Mouse (Mus musculus) heart, embryonic 12.5 days (tissue): ENCODE results near the gene Smg6. TPM values are rescaled to one million over a fixed set of nuclear protein-coding genes. Genes with fewer than 3 reads are reported as not detected.
A peak's percentile ranks its signal among the peaks of the same experiment; 100 is the strongest.

Experiments used
- ATAC-seq: fragments of 200-750 bp; cut with Nextera tagmentation; 2 replicates; pipeline ENCODE4 v1.8.0; 2017; ENCODE audit warnings: moderate TSS enrichment, moderate library complexity; ENCODE audit not compliant: insufficient number of reproducible peaks, low FRiP score
- H3K27ac ChIP-seq: fragments of 300-500 bp; sonication (generic); 2 replicates; pipeline ENCODE4 v1.5.1; 2016; ENCODE audit warnings: mild to moderate bottlenecking, moderate library complexity; ENCODE audit not compliant: poor library complexity, severe bottlenecking
- H3K27me3 ChIP-seq: fragments of 300-500 bp; sonication (generic); replicated peaks from 2 replicates; pipeline ENCODE4 v1.6.1; 2016; ENCODE audit warnings: mild to moderate bottlenecking, moderate library complexity
- H3K36me3 ChIP-seq: fragments of 300-500 bp; sonication (generic); 2 replicates; pipeline ENCODE4 v1.6.1; 2016; ENCODE audit warnings: mild to moderate bottlenecking, moderate library complexity
- H3K4me1 ChIP-seq: fragments of 300-500 bp; sonication (generic); replicated peaks from 2 replicates; pipeline ENCODE4 v1.6.1; 2016; ENCODE audit warnings: mild to moderate bottlenecking
- H3K4me2 ChIP-seq: fragments of 300-500 bp; sonication (generic); 2 replicates; pipeline ENCODE4 v1.6.1; 2016; ENCODE audit warnings: mild to moderate bottlenecking, moderate library complexity
- H3K4me3 ChIP-seq: fragments of 300-500 bp; sonication (generic); 2 replicates; pipeline ENCODE4 v1.5.1; 2016; ENCODE audit warnings: mild to moderate bottlenecking
- H3K9ac ChIP-seq: fragments of 300-500 bp; sonication (generic); 2 replicates; pipeline ENCODE4 v1.6.1; 2016; ENCODE audit warnings: mild to moderate bottlenecking, moderate library complexity
- H3K9me3 ChIP-seq: fragments of 300-500 bp; sonication (generic); replicated peaks from 2 replicates; pipeline ENCODE4 v1.6.1; 2016; ENCODE audit warnings: mild to moderate bottlenecking, moderate library complexity
- WGBS: fragments of 180-500 bp; shearing (Covaris S2); methylation state at CpG from one replicate; pipeline ENCODE4 v1.1.7; 2016; 5-methylcytosine and 5-hydroxymethylcytosine counted together
- microRNA counts: library from miRNA; unstranded; fragments of <30 nt; microRNA quantifications from one replicate; lab custom pipeline; 2017
- microRNA-seq: library from miRNA; unstranded; fragments of <30 nt; microRNA quantifications from one replicate; pipeline ENCODE4, GENCODE M21; 2017
- polyA plus RNA-seq: library from polyadenylated mRNA; unstranded; fragments of >200 nt; fragmentation: Nextera tagmentation; extraction: Ambion mirVana; gene quantifications from 2 replicates; pipeline ENCODE4 v1.2.1, GENCODE M21; 2016

Gene Smg6
- polyA plus RNA-seq, 1 experiment from 2014 or later, result 13.4 TPM

DNA sequence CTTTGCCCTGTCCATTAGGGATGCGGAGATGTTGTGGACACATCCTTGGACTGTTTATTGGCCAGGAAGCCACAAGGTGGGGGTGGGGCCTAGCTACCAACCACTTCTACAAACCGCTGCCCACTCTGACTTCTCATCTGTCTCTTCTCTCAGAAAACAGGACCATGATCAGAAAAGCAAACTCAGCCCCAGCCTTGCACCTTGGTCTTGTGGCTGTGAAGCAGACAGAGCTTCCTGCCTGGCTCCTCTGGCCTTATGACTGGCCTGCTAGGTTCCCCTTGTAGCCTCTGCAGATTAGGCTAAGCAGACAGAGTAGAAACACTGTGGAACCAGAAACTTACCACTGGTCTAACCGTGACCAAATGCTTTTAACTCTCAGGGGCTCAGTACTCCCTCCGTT, 283.7 kb downstream of the Smg6 start:
- Histone ChIP-seq H3K36me3 (no peaks in the 10 kb centered on the region), H3K9me3 (no peaks in the 10 kb centered on the region), H3K4me3 (no peak overlapping the region), H3K4me1 (peaks cover 86% of the 10 kb centered on the region), H3K27ac (0 out of 2 replicates have a peak overlapping the region, but pooled peaks have one; percentile 7), H3K27me3 (no peaks in the 10 kb centered on the region), H3K4me2 (no peak overlapping the region), H3K9ac (no peak overlapping the region)
- WGBS, result 69% methylated on average over 4 of the region's 4 CpGs
- ATAC-seq, result no peak

- no peak overlapping the region for H3K4me3 ChIP-seq
- H3K4me1 ChIP-seq, result peaks cover 84% of the 10 kb centered on the region
- H3K27ac ChIP-seq, result no peak overlapping the region
- H3K4me2 ChIP-seq, result 0 out of 2 replicates have a peak overlapping the region, but pooled peaks have one; percentile 10
- no peaks in the 10 kb centered on the region for H3K27me3 ChIP-seq
- 62% methylated on average over 4 of the region's 4 CpGs for WGBS
- no peaks in the 10 kb centered on the region for H3K9me3 ChIP-seq
- H3K9ac ChIP-seq, result 0 out of 2 replicates have a peak overlapping the region, but pooled peaks have one; percentile 26
- no peak for ATAC-seq
- no peaks in the 10 kb centered on the region for H3K36me3 ChIP-seq
These were observed 284.5 kb downstream of the Smg6 start for GRCm38 (mm10) chr11:75210093-75210492.

- Histone ChIP-seq H3K4me3 (no peak overlapping the region), H3K4me1 (peaks cover 84% of the 10 kb centered on the region), H3K36me3 (no peaks in the 10 kb centered on the region), H3K27ac (0 out of 2 replicates have a peak overlapping the region, but pooled peaks have one; percentile 100), H3K9ac (no peak overlapping the region), H3K4me2 (no peak overlapping the region), H3K27me3 (no peaks in the 10 kb centered on the region), H3K9me3 (no peaks in the 10 kb centered on the region)
- no peak for ATAC-seq
- 74% methylated on average over 6 of the region's 6 CpGs for WGBS
These were observed 285.1 kb downstream of the Smg6 start for GRCm38 (mm10) chr11:75210755-75211154.

DNA sequence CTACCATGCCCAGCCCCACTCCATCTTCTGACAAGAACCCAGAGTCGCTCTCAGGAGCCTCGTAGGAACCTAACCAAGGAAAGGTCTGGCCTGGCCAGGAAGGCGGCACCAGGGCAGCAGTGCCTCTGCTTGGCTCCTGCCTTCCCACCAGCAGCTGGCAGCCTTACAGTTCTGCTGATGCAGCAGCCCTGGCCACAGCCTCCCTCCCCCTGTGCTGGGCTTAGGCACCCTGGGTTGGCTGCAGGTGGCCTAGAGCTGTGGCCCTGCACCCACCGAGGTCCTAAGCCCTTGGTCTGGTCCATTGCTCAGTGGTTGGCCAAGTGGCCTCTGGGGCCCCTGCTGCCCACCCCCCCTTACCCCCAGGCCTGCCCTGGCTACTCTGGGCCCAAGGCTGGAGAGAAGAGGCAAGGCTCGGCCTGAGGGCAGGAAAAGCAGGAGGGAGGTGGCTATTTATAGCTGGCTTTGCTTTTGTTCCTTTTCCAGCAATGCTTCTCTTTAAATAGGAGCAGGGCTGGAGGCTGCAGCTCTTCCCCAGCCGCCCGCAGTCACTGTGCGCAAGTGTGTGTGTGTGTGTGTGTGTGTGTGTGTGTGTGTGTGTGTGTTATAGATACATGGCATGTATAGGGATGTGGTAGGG, 286.5 kb downstream of the Smg6 start:
- H3K4me3 ChIP-seq, result no peak overlapping the region
- H3K4me2 ChIP-seq, result peak overlapping the region; percentile 73
- H3K9me3 ChIP-seq, result no peaks in the 10 kb centered on the region
- no peaks in the 10 kb centered on the region for H3K36me3 ChIP-seq
- WGBS, result 34% methylated on average over 8 of the region's 8 CpGs
- peak; percentile 44 for ATAC-seq
- no peaks in the 10 kb centered on the region for H3K27me3 ChIP-seq
- H3K4me1 ChIP-seq, result peaks cover 83% of the 10 kb centered on the region
- peak overlapping the region; percentile 100 for H3K27ac ChIP-seq
- peak overlapping the region; percentile 65; the same call in 1 of the 2 replicates for H3K9ac ChIP-seq

GRCm38 (mm10) chr11:75212876-75213275, 287.3 kb downstream of the Smg6 start:
- H3K9me3 ChIP-seq, result no peaks in the 10 kb centered on the region
- no peak for ATAC-seq
- no peaks in the 10 kb centered on the region for H3K27me3 ChIP-seq
- no peak overlapping the region for H3K4me3 ChIP-seq
- peak overlapping the region; percentile 71 for H3K9ac ChIP-seq
- no peaks in the 10 kb centered on the region for H3K36me3 ChIP-seq
- H3K4me2 ChIP-seq, result peak overlapping the region; percentile 73
- H3K27ac ChIP-seq, result peak overlapping the region; percentile 100
- peaks cover 80% of the 10 kb centered on the region for H3K4me1 ChIP-seq
- WGBS, result 48% methylated on average over 3 of the region's 3 CpGs

DNA sequence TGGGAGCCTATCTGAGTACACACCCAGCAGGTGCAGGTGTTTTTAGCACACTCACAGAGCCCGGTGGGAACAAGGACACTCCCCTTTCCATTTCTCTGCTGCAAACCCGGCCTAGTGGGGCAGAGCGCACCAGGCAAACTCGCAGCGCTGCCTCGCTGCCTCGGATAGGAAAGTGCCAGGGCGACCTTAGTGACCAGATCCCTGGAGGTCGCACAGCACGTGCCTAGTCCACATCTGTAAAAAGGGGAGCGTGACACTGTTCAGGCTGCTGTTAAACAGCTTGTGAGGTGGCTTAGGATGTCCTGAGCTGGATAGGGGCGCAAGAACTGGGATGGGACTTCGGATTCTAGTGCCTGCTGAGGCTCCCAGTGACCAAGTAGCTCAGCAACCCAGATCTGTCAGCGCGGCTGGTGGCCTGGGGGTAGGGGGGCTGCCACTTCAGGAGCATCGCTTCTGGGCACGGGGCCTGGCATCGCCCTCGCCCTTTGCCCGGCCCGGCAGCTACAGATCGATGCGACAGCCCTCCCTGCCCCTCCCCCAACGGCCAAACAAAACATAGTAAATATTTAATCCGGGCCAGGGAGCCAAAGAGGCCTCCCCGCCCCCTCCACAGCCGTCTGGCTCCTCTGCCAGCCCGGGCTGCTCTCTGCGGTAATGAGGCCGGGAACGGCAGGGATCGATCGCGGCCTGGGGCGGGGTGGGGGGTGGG, 287.9 kb downstream of the Smg6 start:
- no peaks in the 10 kb centered on the region for H3K36me3 ChIP-seq
- ATAC-seq, result no peak
- 6% methylated on average over 35 of the region's 35 CpGs for WGBS
- no peaks in the 10 kb centered on the region for H3K27me3 ChIP-seq
- H3K4me1 ChIP-seq, result peaks cover 74% of the 10 kb centered on the region
- peak overlapping the region; percentile 71 for H3K9ac ChIP-seq
- H3K27ac ChIP-seq, result peak overlapping the region; percentile 100
- H3K4me2 ChIP-seq, result peak overlapping the region; percentile 73
- peak overlapping the region; percentile 37 for H3K4me3 ChIP-seq
- H3K9me3 ChIP-seq, result no peaks in the 10 kb centered on the region

MicroRNAs encoded within 50 kb of the gene (microRNA counts, 519-probe panel; counts per million panel counts)
- microRNA mmu-miR-132 (lab: Ali Mortazavi, UCI), result 4,071 counts per million, percentile 35 among the panel's probes with 10 or more counts
- microRNA mmu-miR-212 (lab: Ali Mortazavi, UCI), result not detected

Small RNAs within 50 kb of the gene (microRNA-seq; reads per million reads assigned to microRNA genes)
- gene Mir132 (115 reads per million, percentile 54 among the genes with 10 or more reads in this experiment), gene Mir212 (17.0 reads per million, percentile 30 among the genes with 10 or more reads in this experiment)

Other genes starting within 250 kb of the Smg6 start
- gene Pafah1b1, start 201.2 kb upstream of the Smg6 start, polyA plus RNA-seq, result 57.7 and 63.4 TPM in 2 replicates
- gene Mettl16, start 155.0 kb upstream of the Smg6 start, polyA plus RNA-seq, result 34.6 and 37.0 TPM in 2 replicates
- gene Mnt, start 94.9 kb upstream of the Smg6 start, polyA plus RNA-seq, result 4.0 and 4.8 TPM in 2 replicates
- gene Sgsm2, start 28.8 kb upstream of the Smg6 start, polyA plus RNA-seq, result 6.5 and 6.6 TPM in 2 replicates
- gene Tsr1, start 27.8 kb upstream of the Smg6 start, polyA plus RNA-seq, result 31.6 and 33.5 TPM in 2 replicates
- 21.1 and 21.5 TPM in 2 replicates for gene Srr, start 125 bp downstream of the Smg6 start, polyA plus RNA-seq
- gene Hic1, start 243.7 kb downstream of the Smg6 start, polyA plus RNA-seq, result 13.3 and 13.8 TPM in 2 replicates